Mouse (Mus musculus): ENCODE results near the gene Cacnb4.

GRCm38 (mm10) chr2:52654541-52654940, 22.1 kb downstream of the Cacnb4 start:
- TF ChIP-seq CTCF (IDR thresholded peaks at IDR 0.05; ENCODE audit: low read depth, low read length) = no peak
- TF ChIP-seq EP300 (IDR thresholded peaks at IDR 0.05; ENCODE audit: insufficient read depth, low read depth, low read length) = no peak
- TF ChIP-seq POLR2A (IDR thresholded peaks at IDR 0.05; ENCODE audit: insufficient read depth, low read length) = no peak

All from ES-Bruce4 (cell line).